Mouse (Mus musculus): Measurements from ENCODE around the gene Olfr907. TPM values are rescaled to one million over a fixed set of nuclear protein-coding genes. Genes with fewer than 3 reads are reported as not detected.

Gene Olfr907
- polyA plus RNA-seq, 1 experiment from 2014 or later: not detected

Other genes with a start within 250 kb of the Olfr907 start
- gene Olfr143, start 243.0 kb upstream of the Olfr907 start, polyA plus RNA-seq (2015; fragmentation: Nextera tagmentation; extraction: Ambion mirVana): not detected in 2 replicates
- gene Olfr895, start 227.9 kb upstream of the Olfr907 start, polyA plus RNA-seq (2015; fragmentation: Nextera tagmentation; extraction: Ambion mirVana): not detected in 2 replicates
- gene Olfr896-ps1, start 204.7 kb upstream of the Olfr907 start, polyA plus RNA-seq (2015; fragmentation: Nextera tagmentation; extraction: Ambion mirVana): not detected in 2 replicates
- not detected in 2 replicates for gene Olfr25, start 166.7 kb upstream of the Olfr907 start, polyA plus RNA-seq (2015; fragmentation: Nextera tagmentation; extraction: Ambion mirVana)
- not detected in 2 replicates for gene Olfr898, start 147.4 kb upstream of the Olfr907 start, polyA plus RNA-seq (2015; fragmentation: Nextera tagmentation; extraction: Ambion mirVana)
- gene Olfr250, start 128.9 kb upstream of the Olfr907 start, polyA plus RNA-seq (2015; fragmentation: Nextera tagmentation; extraction: Ambion mirVana): not detected in 2 replicates
- gene Olfr251, start 118.7 kb upstream of the Olfr907 start, polyA plus RNA-seq (2015; fragmentation: Nextera tagmentation; extraction: Ambion mirVana): not detected in 2 replicates
- gene Olfr147, start 94.1 kb upstream of the Olfr907 start, polyA plus RNA-seq (2015; fragmentation: Nextera tagmentation; extraction: Ambion mirVana): not detected in 2 replicates
- not detected in 2 replicates for gene Olfr901, start 66.3 kb upstream of the Olfr907 start, polyA plus RNA-seq (2015; fragmentation: Nextera tagmentation; extraction: Ambion mirVana)
- gene Olfr902, start 48.1 kb upstream of the Olfr907 start, polyA plus RNA-seq (2015; fragmentation: Nextera tagmentation; extraction: Ambion mirVana): not detected in 2 replicates
- not detected in 2 replicates for gene Olfr904, start 32.7 kb upstream of the Olfr907 start, polyA plus RNA-seq (2015; fragmentation: Nextera tagmentation; extraction: Ambion mirVana)
- not detected in 2 replicates for gene Olfr905, start 24.7 kb upstream of the Olfr907 start, polyA plus RNA-seq (2015; fragmentation: Nextera tagmentation; extraction: Ambion mirVana)
- not detected in 2 replicates for gene Olfr906, start 8.7 kb upstream of the Olfr907 start, polyA plus RNA-seq (2015; fragmentation: Nextera tagmentation; extraction: Ambion mirVana)
- gene Olfr911-ps1, start 25.8 kb downstream of the Olfr907 start, polyA plus RNA-seq (2015; fragmentation: Nextera tagmentation; extraction: Ambion mirVana): not detected in 2 replicates
- not detected in 2 replicates for gene Olfr910, start 42.0 kb downstream of the Olfr907 start, polyA plus RNA-seq (2015; fragmentation: Nextera tagmentation; extraction: Ambion mirVana)
- gene Olfr912, start 84.4 kb downstream of the Olfr907 start, polyA plus RNA-seq (2015; fragmentation: Nextera tagmentation; extraction: Ambion mirVana): not detected in 2 replicates
- gene Olfr913, start 97.0 kb downstream of the Olfr907 start, polyA plus RNA-seq (2015; fragmentation: Nextera tagmentation; extraction: Ambion mirVana): not detected in 2 replicates
- gene Olfr914, start 109.3 kb downstream of the Olfr907 start, polyA plus RNA-seq (2015; fragmentation: Nextera tagmentation; extraction: Ambion mirVana): not detected in 2 replicates
- gene Olfr916, start 164.1 kb downstream of the Olfr907 start, polyA plus RNA-seq (2015; fragmentation: Nextera tagmentation; extraction: Ambion mirVana): not detected in 2 replicates
- not detected in 2 replicates for gene Olfr917, start 170.0 kb downstream of the Olfr907 start, polyA plus RNA-seq (2015; fragmentation: Nextera tagmentation; extraction: Ambion mirVana)
- gene Olfr918, start 178.8 kb downstream of the Olfr907 start, polyA plus RNA-seq (2015; fragmentation: Nextera tagmentation; extraction: Ambion mirVana): not detected in 2 replicates
- gene Olfr919, start 207.9 kb downstream of the Olfr907 start, polyA plus RNA-seq (2015; fragmentation: Nextera tagmentation; extraction: Ambion mirVana): not detected in 2 replicates
- 6.0 and 6.2 TPM in 2 replicates for gene Vwa5a, start 222.5 kb downstream of the Olfr907 start, polyA plus RNA-seq (2015; fragmentation: Nextera tagmentation; extraction: Ambion mirVana)